Mouse (Mus musculus): ENCODE results near the gene Mrpl37. TPM values are rescaled to one million over a fixed set of nuclear protein-coding genes. Genes with fewer than 3 reads are reported as not detected.
"Not testable (repeated sequence)": the region's sequence is repeated elsewhere in the genome, so short reads cannot be mapped to it uniquely, and the experiment has no call there.

The Mrpl37 gene
- 59.2 and 60.1 TPM in 2 replicates for total RNA-seq (2012; rRNA removed)

DNA sequence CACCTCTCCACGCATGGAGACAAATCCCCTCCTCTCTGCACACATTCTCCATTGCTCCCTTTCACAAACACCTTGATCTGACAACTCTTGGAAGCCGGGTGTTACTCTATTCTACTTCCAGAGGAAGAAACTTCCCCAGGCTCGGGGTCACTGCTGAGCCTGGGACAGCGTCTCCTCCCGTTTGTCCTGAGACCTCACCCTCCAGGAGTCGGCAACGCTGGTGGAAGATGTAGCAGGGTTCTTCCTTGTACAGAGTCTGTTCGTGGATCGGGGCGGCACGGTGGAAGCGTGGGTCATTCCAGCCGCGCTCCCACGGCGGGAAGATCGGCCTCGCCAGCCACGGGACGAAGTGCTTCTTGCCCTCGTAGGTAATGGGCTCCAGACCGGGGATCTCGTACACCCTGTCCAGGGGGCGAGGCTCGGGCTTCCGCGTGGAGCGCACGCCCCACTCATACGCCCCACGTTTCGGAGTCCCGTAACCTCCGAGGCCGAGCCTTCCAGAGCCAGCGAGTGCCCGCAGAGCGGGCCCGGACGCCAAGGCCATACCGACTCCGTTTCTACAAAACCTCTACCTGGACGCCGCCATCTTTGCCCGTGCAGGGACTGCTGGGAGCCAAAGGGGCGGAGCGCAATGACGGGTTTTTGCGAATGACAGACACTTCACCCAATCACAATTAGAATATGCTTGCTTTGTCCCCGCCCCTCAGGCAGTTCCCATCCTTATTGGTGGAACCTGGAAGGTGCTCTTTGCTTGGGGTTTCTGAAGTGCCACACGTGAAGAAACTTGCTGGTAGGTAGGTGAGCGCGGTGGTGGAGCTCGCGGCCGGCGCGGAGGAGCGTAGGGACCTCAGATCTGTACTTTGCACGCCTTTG, at the start of gene Mrpl37, which contains the start of gene Cyb5rl:
Gene Mrpl37 (minus strand): TSS at position 617 of the 873 bp plus-strand sequence.
Gene Cyb5rl (plus strand): TSS at position 737 of the 873 bp plus-strand sequence.
- Histone ChIP-seq H3K4me3 (ENCODE audit: insufficient read depth in 1 of 2, low read depth in 1 of 2, low read length in 2 of 2, poor library complexity in 1 of 2, severe bottlenecking in 1 of 2) (peak within 1 kb of the TSS; percentile 93 to 99), H3K36me3 (ENCODE audit: control insufficient read depth, insufficient read depth, low read length, poor library complexity, severe bottlenecking) (peaks cover 19% of the 10 kb centered on the region), H3K4me1 (ENCODE audit: control insufficient read depth in 2 of 2, insufficient read depth in 2 of 2, low read length in 2 of 2, poor library complexity in 1 of 2) (peaks cover 2 to 4% of the 10 kb centered on the region in 2 experiments; a peak in 2 of 4 replicates), H3K9ac (ENCODE audit: insufficient read depth, low read depth, low read length, poor library complexity, severe bottlenecking) (peak within 1 kb of the TSS; percentile 95), H3K27ac (ENCODE audit: insufficient read depth, low read depth, low read length, poor library complexity, severe bottlenecking) (no peak within 1 kb of the TSS), H3K9me3 (ENCODE audit: control insufficient read depth, insufficient read depth, low read depth, low read length) (no peaks in the 10 kb centered on the region)
- peak; percentile 97 for DNase-seq (ENCODE audit: low read depth, low spot score)
- TF ChIP-seq ZNF384 (IDR thresholded peaks at IDR 0.05; ENCODE audit: low read depth, low read length) (no peak), ZC3H11A (IDR thresholded peaks at IDR 0.05; ENCODE audit: borderline replicate concordance, low read depth, low read length) (0 out of 2 replicates have a peak, but pooled peaks have one; percentile 10), HCFC1 (IDR thresholded peaks at IDR 0.05; ENCODE audit: borderline replicate concordance, insufficient read depth, low read length) (peak; percentile 62; the same call in 1 of the 2 replicates), CHD2 (IDR thresholded peaks at IDR 0.05; ENCODE audit: low read depth, low read length) (peak; percentile 93)
- in situ Hi-C loops (cut with MboI; ENCODE audit: low sequenced_read_pairs in 2 of 2, unreplicated experiment in 2 of 2), result no loop called here

DNA sequence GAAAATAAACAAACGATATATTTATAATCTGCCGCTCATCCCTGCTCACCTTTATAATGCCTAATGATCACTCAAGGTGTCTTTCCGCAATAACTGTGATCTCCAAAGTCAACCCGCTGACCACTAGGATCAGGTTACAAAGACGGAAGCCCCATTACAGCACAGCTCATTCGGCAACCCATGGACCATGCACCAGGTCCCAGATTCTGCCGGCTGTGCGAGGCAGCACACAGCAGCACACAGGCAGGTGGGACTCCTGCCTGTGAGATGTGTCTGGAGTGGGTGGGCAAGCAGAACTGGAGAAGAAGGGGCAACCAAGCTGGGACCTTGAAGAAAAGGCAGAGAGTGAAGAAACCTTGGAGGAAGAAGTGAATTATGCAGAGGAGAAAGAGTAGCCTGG, 47.6 kb upstream of the Mrpl37 start:
- TF ChIP-seq ZC3H11A (IDR thresholded peaks at IDR 0.05; ENCODE audit: borderline replicate concordance, low read depth, low read length) (no peak), HCFC1 (IDR thresholded peaks at IDR 0.05; ENCODE audit: borderline replicate concordance, insufficient read depth, low read length) (no peak), ZNF384 (IDR thresholded peaks at IDR 0.05; ENCODE audit: low read depth, low read length) (no peak), MAFK (IDR thresholded peaks at IDR 0.05; ENCODE audit: insufficient read depth, low read depth, low read length) (no peak), CHD2 (IDR thresholded peaks at IDR 0.05; ENCODE audit: low read depth, low read length) (no peak)
- Histone ChIP-seq H3K9ac (ENCODE audit: insufficient read depth, low read depth, low read length, poor library complexity, severe bottlenecking) (no peak overlapping the region), H3K4me1 (ENCODE audit: control insufficient read depth in 2 of 2, insufficient read depth in 2 of 2, low read length in 2 of 2, poor library complexity in 1 of 2) (peaks cover 0 to 1% of the 10 kb centered on the region in 2 experiments; a peak in 1 of 4 replicates), H3K27ac (ENCODE audit: insufficient read depth, low read depth, low read length, poor library complexity, severe bottlenecking) (no peak overlapping the region), H3K9me3 (ENCODE audit: control insufficient read depth, insufficient read depth, low read depth, low read length) (no peaks in the 10 kb centered on the region), H3K36me3 (ENCODE audit: control insufficient read depth, insufficient read depth, low read length, poor library complexity, severe bottlenecking) (no peaks in the 10 kb centered on the region), H3K4me3 (ENCODE audit: insufficient read depth in 1 of 2, low read depth in 1 of 2, low read length in 2 of 2, poor library complexity in 1 of 2, severe bottlenecking in 1 of 2) (no peak overlapping the region)
- no peak for DNase-seq (ENCODE audit: low read depth, low spot score)
- in situ Hi-C loops (cut with MboI; ENCODE audit: low sequenced_read_pairs in 2 of 2, unreplicated experiment in 2 of 2), result no loop called here

DNA sequence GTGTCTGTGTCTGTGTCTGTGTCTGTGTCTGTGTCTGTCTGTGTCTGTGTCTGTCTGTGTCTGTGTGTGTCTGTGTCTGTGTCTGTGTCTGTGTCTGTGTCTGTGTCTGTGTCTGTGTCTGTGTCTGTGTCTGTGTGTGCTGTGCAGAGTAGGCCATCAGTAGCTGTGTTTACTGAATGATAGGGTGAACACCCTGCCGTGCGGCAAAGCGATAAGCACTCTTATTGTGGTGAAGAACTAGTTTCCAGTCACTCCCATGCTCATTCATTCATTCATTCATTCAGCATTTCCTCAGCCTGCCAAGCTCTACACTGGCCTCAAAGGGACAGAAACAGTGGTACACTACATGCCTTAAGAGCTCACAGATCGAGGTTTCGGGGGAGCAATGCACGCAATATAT, 42.5 kb upstream of the Mrpl37 start:
- H3K36me3 ChIP-seq (ENCODE audit: control insufficient read depth, insufficient read depth, low read length, poor library complexity, severe bottlenecking); H3K27ac ChIP-seq (ENCODE audit: insufficient read depth, low read depth, low read length, poor library complexity, severe bottlenecking); H3K4me3 ChIP-seq (ENCODE audit: insufficient read depth in 1 of 2, low read depth in 1 of 2, low read length in 2 of 2, poor library complexity in 1 of 2, severe bottlenecking in 1 of 2); H3K4me1 ChIP-seq (ENCODE audit: control insufficient read depth in 2 of 2, insufficient read depth in 2 of 2, low read length in 2 of 2, poor library complexity in 1 of 2); H3K9ac ChIP-seq (ENCODE audit: insufficient read depth, low read depth, low read length, poor library complexity, severe bottlenecking); H3K9me3 ChIP-seq (ENCODE audit: control insufficient read depth, insufficient read depth, low read depth, low read length); in situ Hi-C loops (cut with MboI; ENCODE audit: low sequenced_read_pairs in 2 of 2, unreplicated experiment in 2 of 2); DNase-seq (ENCODE audit: low read depth, low spot score): not testable (repeated sequence)

DNA sequence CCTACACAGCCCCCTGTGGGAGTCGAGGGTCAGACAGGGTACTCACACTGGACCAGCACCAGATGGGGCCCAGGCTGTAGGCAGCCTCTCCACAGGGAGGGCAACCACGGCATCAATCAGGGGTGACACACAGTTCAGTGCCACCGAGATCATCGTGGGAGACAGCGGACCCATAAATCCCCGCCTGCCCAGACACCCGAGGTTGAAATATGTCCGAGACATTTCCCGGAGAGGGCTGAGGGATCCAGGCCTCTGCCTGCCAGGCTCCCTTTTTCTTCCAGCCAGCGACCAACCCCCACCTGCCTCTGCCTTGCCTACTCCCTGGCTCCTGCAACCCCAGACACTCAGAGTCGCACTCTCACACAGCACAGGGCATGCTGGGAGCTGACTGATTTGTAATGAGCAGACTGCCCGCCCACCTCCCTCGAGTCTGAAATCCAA, 41.6 kb upstream of the Mrpl37 start:
- no peak for TF ChIP-seq ZNF384 (IDR thresholded peaks at IDR 0.05; ENCODE audit: low read depth, low read length)
- TF ChIP-seq CHD2 (IDR thresholded peaks at IDR 0.05; ENCODE audit: low read depth, low read length), result no peak
- TF ChIP-seq ZC3H11A (IDR thresholded peaks at IDR 0.05; ENCODE audit: borderline replicate concordance, low read depth, low read length), result no peak
- TF ChIP-seq HCFC1 (IDR thresholded peaks at IDR 0.05; ENCODE audit: borderline replicate concordance, insufficient read depth, low read length), result no peak
- TF ChIP-seq MAFK (IDR thresholded peaks at IDR 0.05; ENCODE audit: insufficient read depth, low read depth, low read length), result no peak
- H3K9ac ChIP-seq (ENCODE audit: insufficient read depth, low read depth, low read length, poor library complexity, severe bottlenecking), result peak overlapping the region; percentile 43
- H3K4me1 ChIP-seq (ENCODE audit: control insufficient read depth in 2 of 2, insufficient read depth in 2 of 2, low read length in 2 of 2, poor library complexity in 1 of 2), result peaks cover 0 to 8% of the 10 kb centered on the region in 2 experiments; a peak in 1 of 4 replicates
- H3K27ac ChIP-seq (ENCODE audit: insufficient read depth, low read depth, low read length, poor library complexity, severe bottlenecking), result no peak overlapping the region
- in situ Hi-C loops (cut with MboI; ENCODE audit: low sequenced_read_pairs in 2 of 2, unreplicated experiment in 2 of 2), result no loop called here
- peak overlapping the region; percentile 6 to 54; a peak in 3 of 4 replicates for H3K4me3 ChIP-seq (ENCODE audit: insufficient read depth in 1 of 2, low read depth in 1 of 2, low read length in 2 of 2, poor library complexity in 1 of 2, severe bottlenecking in 1 of 2)
- H3K36me3 ChIP-seq (ENCODE audit: control insufficient read depth, insufficient read depth, low read length, poor library complexity, severe bottlenecking), result no peaks in the 10 kb centered on the region
- no peaks in the 10 kb centered on the region for H3K9me3 ChIP-seq (ENCODE audit: control insufficient read depth, insufficient read depth, low read depth, low read length)
- no peak for DNase-seq (ENCODE audit: low read depth, low spot score)
